Mouse (Mus musculus) lung, postnatal 0 days (tissue): ENCODE measurements at regions not wholly inside any gene's neighbourhood (a gene's known extent, or its start where the extent isn't known, plus 50 kb on each side); places are given as distances from the start of the nearest gene placed in this dataset.

Source experiments
- CTCF ChIP-seq: IDR thresholded peaks from 2 replicates; pipeline ENCODE4 v1.5.1; 2016; ENCODE audit warnings: antibody characterized with exemption, mild to moderate bottlenecking
- EP300 ChIP-seq: IDR thresholded peaks from 2 replicates; pipeline ENCODE4 v1.6.1; 2016; ENCODE audit warnings: antibody characterized with exemption, mild to moderate bottlenecking, control low read depth

DNA sequence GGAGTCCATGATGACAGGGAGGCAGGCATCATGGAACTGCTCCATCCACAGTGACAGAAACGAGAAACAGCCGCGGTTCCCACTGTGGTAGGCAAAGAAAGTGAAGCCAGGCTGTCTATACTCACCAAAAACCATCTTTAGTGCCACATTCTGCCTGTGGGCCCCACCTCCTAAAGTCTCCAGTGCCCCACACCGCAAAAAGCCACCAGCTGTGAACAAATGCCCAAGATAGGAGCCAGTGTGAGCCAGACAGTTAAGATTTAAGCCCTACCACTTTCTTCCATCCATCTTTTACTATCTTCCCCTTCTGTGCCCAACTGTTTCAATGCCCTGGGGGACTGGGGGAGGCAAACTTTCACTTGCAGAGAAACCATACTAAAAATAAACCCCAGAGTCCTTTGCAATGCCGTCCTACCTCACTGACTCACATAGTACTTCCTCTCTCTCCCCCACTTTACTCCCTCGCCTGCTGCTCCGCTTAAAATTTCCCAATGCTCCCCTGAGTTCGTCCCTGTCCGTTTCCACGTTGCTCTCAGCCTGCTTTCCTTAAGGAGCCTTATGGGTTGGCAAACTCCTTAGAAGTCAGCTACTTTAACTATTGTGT is 85.7 kb upstream of the Xcl1 start:
- TF ChIP-seq CTCF: no peak
- TF ChIP-seq EP300: no peak
